Mouse (Mus musculus): ENCODE data around the gene Usp2. TPM values are rescaled to one million over a fixed set of nuclear protein-coding genes. Genes with fewer than 3 reads are reported as not detected.

Gene Usp2
- polyA plus RNA-seq, 1 experiment from 2014 or later: 13.3 TPM

DNA sequence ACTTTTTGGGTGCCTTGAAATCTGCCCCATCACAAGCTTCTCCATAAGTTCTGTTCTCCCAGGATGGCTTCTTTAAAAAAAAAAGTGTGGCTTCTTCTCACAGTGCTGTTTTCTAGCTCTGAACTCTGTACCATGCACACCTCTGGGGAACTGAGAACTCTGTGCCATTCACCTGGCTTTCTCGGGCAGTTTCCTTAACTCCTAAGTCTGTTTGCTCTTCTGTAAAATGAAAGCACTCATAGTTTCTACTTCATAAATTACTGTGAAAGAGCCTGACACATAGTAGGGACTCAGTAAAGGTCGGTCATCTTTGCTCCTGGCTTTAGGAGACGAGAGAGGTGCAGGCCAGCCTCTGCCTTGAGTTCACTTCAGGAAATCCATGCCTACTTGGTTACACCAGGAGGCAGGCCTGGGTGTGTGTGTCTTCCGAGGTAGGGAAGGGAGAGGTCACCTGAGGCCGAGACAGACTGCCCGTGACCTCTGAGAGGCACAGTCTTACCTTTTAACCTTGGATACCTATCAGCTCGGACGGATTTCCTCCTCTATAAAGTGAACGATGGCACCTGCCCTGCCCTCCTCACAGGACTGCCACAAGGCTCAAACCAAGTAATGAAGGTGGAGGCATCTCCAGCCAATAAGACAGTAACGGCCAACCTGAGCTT lies 11.4 kb downstream of the Usp2 start:
- Histone ChIP-seq H3K9me3 (replicated peaks) (no peaks in the 10 kb centered on the region), H3K27ac (replicated peaks) (no peak overlapping the region), H3K36me3 (no peaks in the 10 kb centered on the region), H3K9ac (replicated peaks) (no peak overlapping the region), H3K4me1 (peaks cover 26% of the 10 kb centered on the region), H3K27me3 (replicated peaks) (peaks cover 5% of the 10 kb centered on the region), H3K4me3 (replicated peaks) (no peak overlapping the region), H3K4me2 (no peak overlapping the region)
- 86% methylated on average over 10 of the region's 10 CpGs for WGBS
- no peak for ATAC-seq (ENCODE audit: low FRiP score)

DNA sequence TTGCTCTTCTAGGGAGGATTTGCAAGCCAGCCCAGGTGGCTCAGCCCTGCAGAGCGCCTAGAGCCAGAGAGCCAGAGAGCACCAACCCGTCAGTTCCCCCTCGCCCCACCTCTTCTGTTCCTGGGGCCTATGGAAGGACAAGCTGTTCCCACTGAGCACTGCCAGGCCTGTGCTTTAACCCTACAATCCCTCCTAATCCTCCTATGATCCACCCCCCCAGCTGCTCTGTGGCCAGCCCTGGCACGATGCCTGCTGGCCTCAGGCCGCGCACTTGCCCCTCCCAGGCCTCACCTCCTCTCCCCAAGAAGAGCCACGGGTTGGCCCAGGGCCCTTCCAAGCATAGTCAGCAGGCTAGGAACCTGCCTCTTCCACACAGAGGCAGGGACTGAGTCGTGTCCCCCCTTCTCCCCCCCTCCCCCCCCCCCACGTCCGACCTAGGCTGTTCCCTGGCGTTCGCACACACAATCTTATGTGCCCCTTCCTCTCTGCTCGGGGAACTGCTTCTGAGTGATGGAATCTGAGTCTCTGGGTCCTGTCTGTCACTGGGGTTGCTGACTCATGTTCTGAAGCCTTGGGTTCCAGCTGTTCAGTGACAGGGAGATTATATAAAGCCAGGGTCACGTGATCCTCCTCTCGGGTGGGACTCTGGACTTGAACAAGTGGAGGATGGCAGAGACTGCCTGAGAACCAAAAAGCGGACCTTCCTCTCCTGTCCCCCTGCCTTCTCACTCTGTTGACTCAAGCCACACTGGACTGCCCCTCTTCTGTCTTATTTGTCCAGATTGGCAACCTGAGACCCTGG lies 12.3 kb downstream of the Usp2 start:
- WGBS: 43% methylated on average over 16 of the region's 16 CpGs
- H3K27ac ChIP-seq (replicated peaks): no peak overlapping the region
- ATAC-seq (ENCODE audit: low FRiP score): peak; percentile 50; the same call in 1 of the 2 replicates

DNA sequence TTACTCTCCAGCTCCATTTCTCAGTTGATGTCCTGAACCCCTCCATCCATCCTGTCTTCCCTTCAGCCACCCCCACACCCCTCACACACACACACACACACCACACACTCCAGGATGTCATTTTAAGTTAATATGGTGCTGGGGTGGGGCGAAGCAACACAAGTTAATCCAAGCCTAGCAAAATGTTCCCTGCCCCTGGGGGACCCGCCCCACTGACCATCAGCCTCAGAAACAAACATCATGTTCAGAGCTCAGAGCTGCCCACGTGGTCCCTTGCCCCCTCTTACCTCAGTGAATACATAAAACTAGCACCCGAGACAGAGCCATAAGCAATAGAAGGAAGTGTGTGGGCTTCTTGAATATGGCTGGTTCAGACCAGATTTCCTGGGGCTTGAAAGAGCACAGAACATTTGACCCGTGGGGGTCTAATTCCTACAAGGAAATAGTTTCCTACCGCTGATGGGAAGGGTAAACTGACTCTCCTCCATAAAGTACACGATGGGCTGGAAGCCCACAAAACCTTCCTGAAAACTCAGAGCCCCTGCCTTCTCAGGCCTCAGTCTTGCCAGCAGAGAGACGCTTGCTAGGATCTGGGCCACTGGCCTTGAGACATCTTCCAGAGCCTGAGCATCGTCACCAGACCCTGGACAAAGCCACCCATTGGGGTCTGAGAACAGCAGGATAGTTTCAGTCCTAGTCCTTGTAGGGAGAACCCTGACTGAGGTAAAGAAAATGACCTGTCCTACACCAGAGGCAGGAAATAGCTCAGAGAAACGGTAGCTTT lies 13.4 kb downstream of the Usp2 start:
- no peak for ATAC-seq (ENCODE audit: low FRiP score)

More for the DNA sequence above, 12.3 kb downstream of the Usp2 start:
- H3K4me2 ChIP-seq: peak overlapping the region; percentile 1; the same call in 1 of the 2 replicates
- no peak overlapping the region for H3K4me3 ChIP-seq (replicated peaks)
- no peaks in the 10 kb centered on the region for H3K9me3 ChIP-seq (replicated peaks)
- peaks cover 33% of the 10 kb centered on the region for H3K4me1 ChIP-seq
- H3K36me3 ChIP-seq: no peaks in the 10 kb centered on the region
- peaks cover 9% of the 10 kb centered on the region for H3K27me3 ChIP-seq (replicated peaks)
- no peak overlapping the region for H3K9ac ChIP-seq (replicated peaks)

DNA sequence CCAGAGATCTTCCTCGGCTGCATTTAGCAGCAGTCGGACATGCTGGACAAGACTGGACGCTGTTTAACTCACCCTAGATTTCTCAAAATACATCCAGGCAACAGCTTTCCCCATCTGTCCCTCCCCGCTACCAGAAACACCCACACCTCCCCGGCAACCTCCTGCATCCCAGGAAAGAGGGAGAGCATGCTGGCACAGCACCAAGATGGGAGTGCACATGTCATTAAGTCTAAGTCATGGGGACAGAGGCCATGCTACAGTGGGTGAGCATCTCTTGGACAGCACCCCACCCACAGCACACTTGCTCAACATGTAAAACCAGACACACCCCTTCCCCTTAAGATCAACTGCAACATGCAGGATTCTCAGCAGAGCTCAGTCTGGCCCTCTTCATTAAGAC lies 14.1 kb downstream of the Usp2 start:
- H3K4me1 ChIP-seq: peaks cover 50% of the 10 kb centered on the region
- H3K4me3 ChIP-seq (replicated peaks): no peak overlapping the region
- WGBS: 63% methylated on average over 5 of the region's 5 CpGs
- no peaks in the 10 kb centered on the region for H3K36me3 ChIP-seq
- ATAC-seq (ENCODE audit: low FRiP score): no peak
- no peak overlapping the region for H3K27ac ChIP-seq (replicated peaks)
- no peaks in the 10 kb centered on the region for H3K9me3 ChIP-seq (replicated peaks)
- no peak overlapping the region for H3K4me2 ChIP-seq
- no peak overlapping the region for H3K9ac ChIP-seq (replicated peaks)
- peaks cover 14% of the 10 kb centered on the region for H3K27me3 ChIP-seq (replicated peaks)

More for the DNA sequence above, 13.4 kb downstream of the Usp2 start:
- Histone ChIP-seq H3K27ac (replicated peaks) (no peak overlapping the region), H3K36me3 (no peaks in the 10 kb centered on the region), H3K4me3 (replicated peaks) (no peak overlapping the region), H3K9ac (replicated peaks) (no peak overlapping the region), H3K4me2 (no peak overlapping the region), H3K4me1 (peaks cover 43% of the 10 kb centered on the region), H3K27me3 (replicated peaks) (peaks cover 9% of the 10 kb centered on the region), H3K9me3 (replicated peaks) (no peaks in the 10 kb centered on the region)
- 78% methylated on average over 10 of the region's 10 CpGs for WGBS

DNA sequence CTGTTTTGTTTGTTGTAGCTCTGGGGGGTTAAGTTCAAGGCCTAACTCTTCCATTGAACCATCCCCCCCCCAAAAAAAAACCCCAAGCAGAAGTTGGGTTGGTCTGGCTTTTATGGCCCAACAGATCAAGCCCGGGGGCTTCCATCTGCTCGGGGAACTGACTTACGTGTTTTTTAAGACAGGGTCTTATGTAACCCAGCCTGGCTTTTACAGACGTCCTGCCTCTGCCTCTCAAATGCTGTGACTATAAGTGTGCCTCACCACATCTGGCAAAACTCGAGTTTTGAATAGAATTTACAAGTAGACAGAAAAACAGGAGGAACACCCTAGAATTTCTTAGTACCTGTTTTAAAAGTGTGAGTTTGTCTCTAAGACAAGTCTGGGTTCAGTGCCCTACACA lies 14.8 kb downstream of the Usp2 start:
- peaks cover 54% of the 10 kb centered on the region for H3K4me1 ChIP-seq
- no peak overlapping the region for H3K9ac ChIP-seq (replicated peaks)
- no peaks in the 10 kb centered on the region for H3K9me3 ChIP-seq (replicated peaks)
- H3K36me3 ChIP-seq: no peaks in the 10 kb centered on the region
- 67% methylated on average over 5 of the region's 5 CpGs for WGBS
- H3K4me2 ChIP-seq: no peak overlapping the region
- no peak for ATAC-seq (ENCODE audit: low FRiP score)
- H3K27me3 ChIP-seq (replicated peaks): peaks cover 19% of the 10 kb centered on the region
- no peak overlapping the region for H3K4me3 ChIP-seq (replicated peaks)
- H3K27ac ChIP-seq (replicated peaks): no peak overlapping the region

DNA sequence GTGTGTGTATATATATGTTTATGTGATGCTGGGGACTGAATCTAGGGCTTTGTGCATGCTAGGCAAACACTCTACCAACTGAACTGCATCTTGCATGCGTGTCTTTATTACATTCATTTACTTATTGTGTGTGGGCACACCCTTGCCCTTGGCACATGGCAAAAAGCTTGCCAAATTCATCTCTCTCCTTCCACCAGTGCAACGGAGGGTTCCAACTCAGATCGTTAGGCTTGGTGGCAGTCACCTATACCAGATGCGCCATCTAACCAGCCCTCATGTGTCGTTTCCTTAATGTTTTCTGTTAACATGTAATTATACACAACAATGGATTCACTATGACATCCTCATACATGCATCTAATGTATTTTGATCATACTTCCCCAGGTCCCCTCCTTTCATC lies 15.4 kb downstream of the Usp2 start:
- Histone ChIP-seq H3K9ac (replicated peaks) (no peak overlapping the region), H3K4me3 (replicated peaks) (no peak overlapping the region), H3K27me3 (replicated peaks) (peaks cover 19% of the 10 kb centered on the region), H3K36me3 (no peaks in the 10 kb centered on the region), H3K27ac (replicated peaks) (no peak overlapping the region), H3K9me3 (replicated peaks) (no peaks in the 10 kb centered on the region), H3K4me1 (peaks cover 49% of the 10 kb centered on the region), H3K4me2 (no peak overlapping the region)
- 84% methylated on average over 5 of the region's 5 CpGs for WGBS
- no peak for ATAC-seq (ENCODE audit: low FRiP score)

DNA sequence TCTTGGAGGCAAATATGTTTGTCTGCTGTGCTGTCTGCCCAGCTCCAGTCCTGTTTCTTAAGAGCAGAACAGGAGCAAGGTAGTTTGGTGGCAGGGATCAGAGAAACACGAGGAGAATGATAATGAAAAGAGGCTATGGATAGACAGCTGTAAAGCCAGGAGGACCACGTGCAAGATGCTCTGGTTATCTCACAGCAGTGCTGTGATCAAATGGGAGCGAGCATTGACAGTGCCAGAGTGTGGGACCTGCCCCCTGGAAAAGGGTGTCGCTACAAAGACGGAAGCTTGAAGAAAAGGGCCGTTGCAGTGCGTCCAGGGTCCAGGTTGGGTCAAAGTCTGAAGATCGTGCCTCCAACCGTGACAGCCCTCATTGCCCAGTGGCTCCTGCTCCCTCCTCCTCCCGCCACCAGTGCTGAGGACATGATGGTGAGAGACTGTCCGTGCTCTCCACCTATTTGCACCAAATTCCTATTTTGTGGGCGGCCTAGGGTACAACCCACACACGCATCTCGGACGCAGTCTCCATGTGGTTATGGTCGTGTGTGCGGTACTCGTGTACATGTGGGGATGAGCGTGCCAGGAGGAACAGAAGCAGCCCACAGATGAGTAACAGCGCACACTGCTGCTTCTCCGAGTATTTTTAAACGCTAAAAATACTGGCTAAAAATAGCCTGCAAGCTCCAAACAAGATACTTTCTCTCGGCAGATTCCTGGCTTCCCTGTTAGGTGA lies 16.7 kb downstream of the Usp2 start:
- Histone ChIP-seq H3K9ac (replicated peaks) (peak overlapping the region; percentile 60), H3K27me3 (replicated peaks) (peaks cover 27% of the 10 kb centered on the region), H3K4me3 (replicated peaks) (peak overlapping the region; percentile 57), H3K4me1 (peaks cover 47% of the 10 kb centered on the region), H3K9me3 (replicated peaks) (no peaks in the 10 kb centered on the region), H3K36me3 (no peaks in the 10 kb centered on the region), H3K27ac (replicated peaks) (no peak overlapping the region), H3K4me2 (peak overlapping the region; percentile 100)
- 10% methylated on average over 23 of the region's 23 CpGs for WGBS
- no peak for ATAC-seq (ENCODE audit: low FRiP score)

- peak overlapping the region; percentile 100 for H3K4me2 ChIP-seq
- peak overlapping the region; percentile 57 for H3K4me3 ChIP-seq (replicated peaks)
- 3% methylated on average over 14 of the region's 14 CpGs for WGBS
- 0 out of 2 replicates have a peak, but pooled peaks have one; percentile 19 for ATAC-seq (ENCODE audit: low FRiP score)
- peaks cover 42% of the 10 kb centered on the region for H3K4me1 ChIP-seq
- peak overlapping the region; percentile 60 for H3K9ac ChIP-seq (replicated peaks)
- H3K27ac ChIP-seq (replicated peaks): no peak overlapping the region
- H3K9me3 ChIP-seq (replicated peaks): no peaks in the 10 kb centered on the region
- peaks cover 27% of the 10 kb centered on the region for H3K27me3 ChIP-seq (replicated peaks)
- no peaks in the 10 kb centered on the region for H3K36me3 ChIP-seq
These were observed 17.4 kb downstream of the Usp2 start for GRCm38 (mm10) chr9:44084236-44084635.

- WGBS: under 1% methylated on average over 62 of the region's 62 CpGs
- H3K27me3 ChIP-seq (replicated peaks): peaks cover 27% of the 10 kb centered on the region
These were observed 17.9 kb downstream of the Usp2 start for GRCm38 (mm10) chr9:44084659-44085229.

DNA sequence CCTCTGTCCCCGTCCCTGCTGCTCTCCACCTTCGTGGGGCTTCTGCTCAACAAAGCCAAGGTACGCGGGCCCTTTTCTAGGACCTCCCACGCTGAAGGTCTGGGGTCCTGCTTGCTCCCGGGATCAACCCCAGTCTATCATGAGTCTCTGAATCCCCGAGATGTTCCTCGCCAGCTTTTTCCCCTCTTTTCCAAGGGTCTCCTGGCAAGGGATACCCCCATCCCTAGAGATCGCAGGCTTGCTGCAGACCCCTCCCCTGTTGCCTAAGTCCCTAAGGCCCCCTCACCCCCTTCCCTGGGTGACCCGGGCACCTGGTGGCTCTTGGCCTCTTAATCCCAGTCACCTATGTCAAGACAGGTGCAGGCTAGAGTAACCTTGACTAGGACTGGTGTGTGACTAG lies 18.5 kb downstream of the Usp2 start:
- Histone ChIP-seq H3K9me3 (replicated peaks) (no peaks in the 10 kb centered on the region), H3K4me1 (peaks cover 38% of the 10 kb centered on the region), H3K4me3 (replicated peaks) (peak overlapping the region; percentile 57), H3K27ac (replicated peaks) (no peak overlapping the region), H3K9ac (replicated peaks) (peak overlapping the region; percentile 60), H3K36me3 (no peaks in the 10 kb centered on the region), H3K4me2 (peak overlapping the region; percentile 100), H3K27me3 (replicated peaks) (peaks cover 25% of the 10 kb centered on the region)
- WGBS: 2% methylated on average over 10 of the region's 10 CpGs
- ATAC-seq (ENCODE audit: low FRiP score): 0 out of 2 replicates have a peak, but pooled peaks have one; percentile 6

More at GRCm38 (mm10) chr9:44084659-44085229, 17.9 kb downstream of the Usp2 start:
- Histone ChIP-seq H3K9me3 (replicated peaks) (no peaks in the 10 kb centered on the region), H3K4me1 (peaks cover 39% of the 10 kb centered on the region), H3K36me3 (no peaks in the 10 kb centered on the region), H3K27ac (replicated peaks) (no peak overlapping the region), H3K4me2 (peak overlapping the region; percentile 100), H3K4me3 (replicated peaks) (peak overlapping the region; percentile 57), H3K9ac (replicated peaks) (peak overlapping the region; percentile 60)
- ATAC-seq (ENCODE audit: low FRiP score): peak; percentile 72
